ENCODE assay signal across 9 mouse cellular contexts in genomic region chr2:156529726-156530125, GRCm38 (mm10). TPM values are rescaled to one million over a fixed set of nuclear protein-coding genes. Genes with fewer than 3 reads are reported as not detected.
A peak's percentile ranks its signal among the peaks of the same experiment; 100 is the strongest.
DNase-seq lines count a peak whose midpoint lies in the region; ATAC-seq and TF ChIP-seq lines count a peak whose summit lies in the region.
"Had no signal": no experiment of that assay in that cellular context is flagged by ENCODE, and none has a peak within 500 bp of the region (broad histone marks: within the 10 kb centered on the region; RNA-seq: fewer than 3 reads in every experiment).

No protein-coding gene starts in this region.

- no peak for TF ChIP-seq EP300 in heart, adult 2 months (IDR thresholded peaks at IDR 0.05; ENCODE audit: insufficient read depth, low read depth, low read length)

- no peak overlapping the region for H3K27ac ChIP-seq in heart, adult 2 months
- no peak overlapping the region for H3K27ac ChIP-seq in heart, embryonic 12.5 days (ENCODE audit: poor library complexity, severe bottlenecking)
- no peak overlapping the region for H3K27ac ChIP-seq in thymus, adult 2 months (ENCODE audit: control insufficient read depth, insufficient read depth, low read length)
- no peak overlapping the region for H3K27ac ChIP-seq in midbrain, postnatal 0 days (ENCODE audit: low read depth, low read length)

- intact Hi-C loops in heart, adult 2 months (cut with DNase I): loop anchor here (1.0 kb wide), 1 partner anchor 176 kb away; no protein-coding TSS in a partner anchor

- H3K36me3 ChIP-seq in heart, adult 2 months (ENCODE audit: control insufficient read depth, insufficient read depth, low read length): no peaks in the 10 kb centered on the region
- peaks cover 5% of the 10 kb centered on the region; the same call in 1 of the 2 replicates for H3K36me3 ChIP-seq in heart, embryonic 12.5 days
- H3K36me3 ChIP-seq in thymus, adult 2 months (ENCODE audit: control insufficient read depth, insufficient read depth, low read length): no peaks in the 10 kb centered on the region
- peaks cover 48% of the 10 kb centered on the region for H3K36me3 ChIP-seq in midbrain, postnatal 0 days (ENCODE audit: insufficient read depth, low read length)

- peak; percentile 91 for TF ChIP-seq CTCF in heart, adult 2 months (IDR thresholded peaks at IDR 0.05)
- no peak for TF ChIP-seq CTCF in thymus, adult 2 months (IDR thresholded peaks at IDR 0.05; ENCODE audit: borderline replicate concordance, control insufficient read depth, extremely low read depth, insufficient read depth, low read length, poor library complexity)
- TF ChIP-seq CTCF in midbrain, postnatal 0 days (IDR thresholded peaks at IDR 0.05): peak; percentile 85

- WGBS in heart, adult 2 months: 58% methylated on average over 2 of the region's 2 CpGs
- 56% methylated on average over 2 of the region's 2 CpGs for WGBS in heart, embryonic 12.5 days
- WGBS in thymus, adult 2 months: 57% methylated on average over 2 of the region's 2 CpGs
- 66% methylated on average over 2 of the region's 2 CpGs for WGBS in midbrain, postnatal 0 days

- H3K4me3 ChIP-seq in heart, adult 2 months: no peak overlapping the region
- no peak overlapping the region for H3K4me3 ChIP-seq in heart, embryonic 12.5 days
- H3K4me3 ChIP-seq in thymus, adult 2 months (ENCODE audit: control insufficient read depth, insufficient read depth, low read length): no peak overlapping the region
- H3K4me3 ChIP-seq in midbrain, postnatal 0 days (ENCODE audit: low read depth, low read length): no peak overlapping the region
- H3K4me3 ChIP-seq: erythroblast, embryonic 14.5 days had no signal

- no peaks in the 10 kb centered on the region for H3K79me2 ChIP-seq in heart, adult 2 months (replicated peaks; ENCODE audit: control insufficient read depth, insufficient read depth, low read length)

- peak in 1 of 2 experiments; percentile 26 for DNase-seq in heart, adult 2 months
- DNase-seq in thymus, postnatal 0 days (ENCODE audit: low spot score): peak; percentile 58
- DNase-seq in thymus, adult 2 months: no peak
- peak; percentile 75 for DNase-seq in embryo, embryonic 11 days
- peak; percentile 86 for DNase-seq in midbrain, postnatal 0 days (ENCODE audit: low spot score)
- no peak for DNase-seq in yolk sac, embryonic 10.5 days (ENCODE audit: low spot score)
- DNase-seq in adrenal gland, postnatal 14 days: no peak

- H3K4me1 ChIP-seq in heart, adult 2 months (ENCODE audit: control insufficient read depth, insufficient read depth, low read length): no peaks in the 10 kb centered on the region
- H3K4me1 ChIP-seq in heart, embryonic 12.5 days (replicated peaks): no peaks in the 10 kb centered on the region
- H3K4me1 ChIP-seq in thymus, adult 2 months (replicated peaks; ENCODE audit: control insufficient read depth, insufficient read depth, low read length): no peaks in the 10 kb centered on the region
- no peaks in the 10 kb centered on the region for H3K4me1 ChIP-seq in midbrain, postnatal 0 days (ENCODE audit: insufficient read depth, low read length)

- ATAC-seq in heart, embryonic 12.5 days (ENCODE audit: insufficient number of reproducible peaks, low FRiP score): no peak
- ATAC-seq in midbrain, postnatal 0 days (ENCODE audit: low FRiP score): no peak

- H3K9ac ChIP-seq in heart, adult 2 months (ENCODE audit: low read depth, low read length): no peak overlapping the region
- H3K9ac ChIP-seq in heart, embryonic 12.5 days: no peak overlapping the region
- H3K9ac ChIP-seq in midbrain, postnatal 0 days (replicated peaks; ENCODE audit: low read length, poor library complexity, severe bottlenecking): no peak overlapping the region

- TF ChIP-seq POLR2A in heart, adult 2 months (IDR thresholded peaks at IDR 0.05; ENCODE audit: insufficient read depth, low read depth, low read length): no peak
- TF ChIP-seq POLR2A in thymus, adult 2 months (IDR thresholded peaks at IDR 0.05; ENCODE audit: control insufficient read depth, extremely low read depth, insufficient read depth, low read length, poor library complexity): no peak

- no peaks in the 10 kb centered on the region for H3K9me3 ChIP-seq in heart, embryonic 12.5 days (replicated peaks)
- no peaks in the 10 kb centered on the region for H3K9me3 ChIP-seq in midbrain, postnatal 0 days (ENCODE audit: low read length)

- no peaks in the 10 kb centered on the region for H3K27me3 ChIP-seq in heart, adult 2 months (ENCODE audit: control insufficient read depth, insufficient read depth, low read length)
- 0 out of 2 replicates have a peak, but pooled peaks cover 6% of the 10 kb centered on the region for H3K27me3 ChIP-seq in heart, embryonic 12.5 days (replicated peaks)
- H3K27me3 ChIP-seq in thymus, adult 2 months (ENCODE audit: control insufficient read depth, insufficient read depth, low read length): no peaks in the 10 kb centered on the region
- no peaks in the 10 kb centered on the region for H3K27me3 ChIP-seq in midbrain, postnatal 0 days (ENCODE audit: insufficient read depth, low read length)

- H3K4me2 ChIP-seq in heart, embryonic 12.5 days: no peak overlapping the region
- no peak overlapping the region for H3K4me2 ChIP-seq in midbrain, postnatal 0 days (ENCODE audit: low read depth, low read length, poor library complexity, severe bottlenecking)

RNA-seq across cellular contexts. Expression of gene Aar2, which starts 17.7 kb away (rescaled TPM):
- total RNA-seq in heart, adult 2 months (2021): 10 to 100 TPM; 21.0 to 22.7 TPM
- 19.4 and 26.0 TPM in 2 replicates for polyA plus RNA-seq in heart, adult 2 months (2012; rRNA removed)
- 22.8 and 25.2 TPM in 2 replicates for polyA plus RNA-seq in heart, embryonic 12.5 days (2016; fragmentation: Nextera tagmentation; extraction: Ambion mirVana)
- 27.5 and 29.2 TPM in 2 replicates for polyA plus RNA-seq in thymus, postnatal 0 days (2015; fragmentation: Nextera tagmentation; extraction: Ambion mirVana)
- polyA plus RNA-seq in thymus, adult 2 months (2012; rRNA removed): 32.6 and 32.7 TPM in 2 replicates
- total RNA-seq in midbrain, postnatal 0 days (2014; rRNA removed): 49.1 and 53.5 TPM in 2 replicates
- polyA plus RNA-seq in midbrain, postnatal 0 days (2015; fragmentation: Nextera tagmentation; extraction: Ambion mirVana): 42.0 and 44.5 TPM in 2 replicates
- total RNA-seq in adrenal gland, postnatal 14 days (2021): 26.5 and 28.1 TPM in 2 replicates

Comparison
In these comparisons a context has a peak if more than half of its experiments do, and no peak if none do; other contexts are left out.
1. DNase-seq: peak in thymus, postnatal 0 days (single experiment), embryo, embryonic 11 days (single experiment) and midbrain, postnatal 0 days (single experiment); none in thymus, adult 2 months (single experiment), yolk sac, embryonic 10.5 days (single experiment) and adrenal gland, postnatal 14 days (single experiment).